Mouse (Mus musculus) large intestine, adult 2 months (tissue): ENCODE measurements around the gene Aspdh. TPM values are rescaled to one million over a fixed set of nuclear protein-coding genes. Genes with fewer than 3 reads are reported as not detected.

Experiments
- DNase-seq: peaks from one replicate; pipeline ENCODE4 v3.0.0-alpha.2; 2012; ENCODE audit warnings: low read depth, low spot score
- WGBS: fragments of 180-500 bp; shearing (Covaris S2); methylation state at CpG from one replicate; pipeline ENCODE4 v1.1.7; 2018; 5-methylcytosine and 5-hydroxymethylcytosine counted together
- polyA plus RNA-seq: library from polyadenylated mRNA; depleted of rRNA; stranded (reverse); fragments of >200 nt; gene quantifications from 2 replicates; pipeline ENCODE4 v1.2.3, GENCODE M21; 2012

Gene Aspdh
- polyA plus RNA-seq, 1 experiment, result 0.31 TPM

DNA sequence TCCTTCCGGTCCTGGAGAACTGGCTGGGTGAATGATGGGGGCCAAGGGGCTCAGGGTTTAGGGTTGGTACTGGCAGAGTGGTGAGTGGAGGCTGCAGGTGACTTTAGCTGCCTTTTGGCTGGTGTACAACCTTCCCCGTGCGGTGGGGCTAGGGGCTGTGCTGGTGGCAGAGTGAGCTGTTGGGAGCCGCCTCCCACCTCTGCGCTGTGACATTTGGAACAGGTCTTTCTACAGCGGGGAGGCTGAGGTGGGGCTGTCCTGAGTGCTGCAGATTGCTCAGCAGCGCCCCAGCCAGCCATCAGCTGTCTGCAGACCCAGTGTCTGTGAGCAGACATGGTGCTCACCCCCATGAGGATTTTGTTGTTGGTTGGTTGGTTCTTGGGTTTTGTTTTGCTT, 19.7 kb upstream of the Aspdh start:
- WGBS, result 8% methylated on average over 7 of the region's 7 CpGs
- DNase-seq, result no peak

DNA sequence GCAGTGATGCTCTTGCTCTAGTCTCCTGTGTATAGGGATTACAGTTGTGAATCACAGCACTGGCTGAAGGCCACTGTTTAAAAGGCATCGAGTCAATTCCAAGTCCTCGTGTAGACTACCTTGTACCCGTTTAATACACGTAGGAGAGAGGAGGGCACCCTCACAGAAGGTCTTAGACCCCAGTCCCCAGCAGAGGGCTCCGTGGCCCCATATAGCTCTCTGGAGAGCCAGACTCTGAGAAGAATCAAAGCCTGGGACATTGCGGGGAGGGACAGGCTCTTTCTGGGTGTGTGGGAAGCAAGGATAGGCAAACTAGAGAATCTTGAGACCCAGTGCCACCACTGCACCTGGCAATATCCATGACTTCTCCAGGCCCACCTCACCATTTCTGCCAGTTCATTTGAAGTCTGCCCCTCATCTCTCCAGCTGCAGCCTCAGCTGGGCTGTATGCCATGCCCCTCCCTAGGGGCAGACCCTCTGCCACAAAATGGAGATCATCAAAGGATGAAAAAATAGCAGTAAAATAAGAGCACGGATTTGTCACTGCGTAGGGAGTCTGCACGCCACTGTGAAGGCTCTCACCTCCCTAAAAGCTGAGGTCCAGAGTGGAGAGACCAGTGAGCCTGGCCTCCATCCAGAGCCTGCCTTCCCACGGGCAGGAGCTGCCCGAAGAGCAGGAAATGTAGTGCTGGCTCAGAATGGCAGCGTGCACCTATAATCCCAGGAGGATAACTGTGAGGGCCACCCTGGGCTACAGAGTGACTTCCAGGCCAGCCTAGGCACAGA, 18.9 kb upstream of the Aspdh start:
- no peak for DNase-seq
- 37% methylated on average over 12 of the region's 12 CpGs for WGBS

DNA sequence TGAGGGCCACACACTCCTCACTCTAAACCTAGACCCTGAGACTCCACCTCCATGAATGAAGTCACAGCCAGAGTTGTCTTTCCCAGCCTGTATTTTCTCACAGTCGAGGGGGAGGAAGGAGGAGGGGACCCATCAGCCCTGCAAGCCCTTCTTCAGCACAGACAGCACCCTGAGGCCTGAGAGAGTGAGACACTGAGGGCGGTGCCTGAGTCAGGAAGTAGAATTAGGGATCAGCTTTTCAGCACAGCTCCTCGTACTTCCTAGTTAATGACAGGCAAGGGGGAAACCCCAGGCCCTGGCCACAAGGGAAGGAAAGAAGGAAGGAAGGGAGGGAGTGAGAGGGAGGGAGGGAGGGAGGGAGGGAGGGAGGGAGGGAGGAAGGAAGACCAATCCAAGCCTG, 11.9 kb upstream of the Aspdh start:
- no peak for DNase-seq
- WGBS, result 7% methylated on average over 3 of the region's 3 CpGs

DNA sequence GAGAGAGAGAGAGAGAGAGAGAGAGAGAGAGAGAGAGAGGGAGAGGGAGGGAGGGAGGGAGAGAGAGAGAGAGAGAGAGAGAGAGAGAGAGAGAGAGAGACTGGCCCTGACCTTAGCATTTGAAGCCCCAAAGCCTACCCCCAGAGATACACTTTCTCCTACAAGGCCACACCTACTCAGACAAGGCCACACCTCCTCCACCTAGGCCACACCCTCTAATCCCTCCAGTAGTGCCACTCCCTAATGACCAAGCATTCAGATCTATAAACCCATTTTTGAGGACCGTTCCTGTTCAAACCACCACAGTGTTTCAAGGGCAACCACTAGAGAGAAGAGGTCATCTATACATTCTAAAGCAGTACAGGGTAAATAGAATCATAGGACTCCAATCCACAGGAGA, 8.9 kb upstream of the Aspdh start:
- DNase-seq, result no peak
- 58% methylated on average over 1 of the region's 1 CpGs for WGBS

DNA sequence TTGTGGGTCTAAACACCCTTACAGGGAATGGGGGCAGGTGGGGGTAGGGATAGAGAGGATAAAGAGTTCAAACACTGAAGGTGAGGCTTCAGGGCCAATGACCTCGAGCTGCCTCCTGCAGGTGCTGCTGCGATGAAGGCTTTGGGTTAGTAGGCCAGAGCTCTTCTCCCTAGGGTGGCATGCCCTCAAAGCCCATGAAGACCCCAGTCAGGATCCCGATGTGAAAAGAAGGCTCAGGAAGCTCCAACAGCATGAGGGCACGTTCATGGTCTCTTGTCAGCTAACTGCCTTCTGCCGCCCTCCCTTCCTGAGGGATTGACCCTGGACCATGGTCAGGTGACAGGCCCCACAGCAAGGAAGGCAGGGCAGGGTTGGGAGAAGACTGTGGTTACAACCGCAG, 5.1 kb upstream of the Aspdh start:
- 54% methylated on average over 6 of the region's 6 CpGs for WGBS
- DNase-seq, result no peak

DNA sequence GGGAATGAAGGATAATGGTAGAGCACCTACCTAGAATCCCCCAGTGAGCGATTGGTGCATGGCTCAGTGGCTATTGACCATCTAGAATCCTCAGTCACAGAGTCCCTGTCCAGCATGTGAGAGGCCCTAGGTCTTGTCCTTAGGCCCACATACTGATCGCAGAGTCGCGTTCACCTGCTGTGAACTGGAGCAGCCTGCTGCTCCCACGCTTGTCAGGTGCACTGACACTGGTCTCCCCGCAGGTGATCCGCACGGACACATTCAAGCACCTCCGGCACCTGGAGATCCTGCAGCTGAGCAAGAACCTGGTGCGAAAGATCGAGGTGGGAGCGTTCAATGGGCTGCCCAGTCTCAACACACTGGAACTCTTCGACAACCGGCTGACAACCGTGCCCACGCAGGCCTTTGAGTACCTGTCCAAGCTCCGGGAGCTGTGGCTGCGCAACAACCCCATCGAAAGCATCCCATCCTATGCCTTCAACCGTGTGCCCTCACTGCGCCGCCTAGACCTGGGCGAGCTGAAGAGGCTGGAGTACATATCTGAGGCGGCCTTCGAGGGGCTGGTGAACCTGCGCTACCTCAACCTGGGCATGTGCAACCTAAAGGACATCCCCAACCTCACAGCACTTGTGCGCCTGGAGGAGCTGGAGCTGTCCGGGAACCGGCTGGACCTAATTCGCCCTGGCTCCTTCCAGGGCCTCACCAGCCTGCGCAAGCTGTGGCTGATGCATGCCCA, 4.3 kb upstream of the Aspdh start:
- DNase-seq, result no peak
- 65% methylated on average over 31 of the region's 31 CpGs for WGBS

DNA sequence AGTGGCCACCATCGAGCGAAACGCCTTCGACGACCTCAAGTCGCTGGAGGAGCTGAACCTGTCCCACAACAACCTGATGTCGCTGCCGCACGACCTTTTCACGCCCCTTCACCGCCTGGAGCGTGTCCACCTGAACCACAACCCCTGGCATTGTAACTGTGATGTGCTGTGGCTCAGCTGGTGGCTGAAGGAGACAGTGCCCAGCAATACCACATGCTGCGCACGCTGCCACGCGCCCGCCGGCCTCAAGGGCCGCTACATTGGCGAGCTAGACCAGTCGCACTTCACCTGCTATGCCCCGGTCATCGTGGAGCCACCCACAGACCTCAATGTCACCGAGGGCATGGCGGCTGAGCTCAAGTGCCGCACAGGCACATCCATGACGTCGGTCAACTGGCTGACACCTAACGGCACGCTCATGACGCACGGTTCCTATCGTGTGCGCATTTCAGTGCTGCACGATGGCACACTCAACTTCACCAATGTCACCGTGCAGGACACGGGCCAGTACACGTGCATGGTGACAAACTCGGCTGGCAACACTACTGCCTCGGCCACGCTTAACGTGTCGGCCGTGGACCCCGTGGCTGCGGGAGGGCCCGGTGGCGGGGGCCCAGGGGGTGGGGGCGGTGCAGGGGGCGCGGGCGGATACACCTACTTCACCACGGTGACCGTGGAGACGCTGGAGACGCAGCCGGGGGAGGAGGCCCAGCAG, 3.5 kb upstream of the Aspdh start:
- no peak for DNase-seq
- 46% methylated on average over 57 of the region's 57 CpGs for WGBS

DNA sequence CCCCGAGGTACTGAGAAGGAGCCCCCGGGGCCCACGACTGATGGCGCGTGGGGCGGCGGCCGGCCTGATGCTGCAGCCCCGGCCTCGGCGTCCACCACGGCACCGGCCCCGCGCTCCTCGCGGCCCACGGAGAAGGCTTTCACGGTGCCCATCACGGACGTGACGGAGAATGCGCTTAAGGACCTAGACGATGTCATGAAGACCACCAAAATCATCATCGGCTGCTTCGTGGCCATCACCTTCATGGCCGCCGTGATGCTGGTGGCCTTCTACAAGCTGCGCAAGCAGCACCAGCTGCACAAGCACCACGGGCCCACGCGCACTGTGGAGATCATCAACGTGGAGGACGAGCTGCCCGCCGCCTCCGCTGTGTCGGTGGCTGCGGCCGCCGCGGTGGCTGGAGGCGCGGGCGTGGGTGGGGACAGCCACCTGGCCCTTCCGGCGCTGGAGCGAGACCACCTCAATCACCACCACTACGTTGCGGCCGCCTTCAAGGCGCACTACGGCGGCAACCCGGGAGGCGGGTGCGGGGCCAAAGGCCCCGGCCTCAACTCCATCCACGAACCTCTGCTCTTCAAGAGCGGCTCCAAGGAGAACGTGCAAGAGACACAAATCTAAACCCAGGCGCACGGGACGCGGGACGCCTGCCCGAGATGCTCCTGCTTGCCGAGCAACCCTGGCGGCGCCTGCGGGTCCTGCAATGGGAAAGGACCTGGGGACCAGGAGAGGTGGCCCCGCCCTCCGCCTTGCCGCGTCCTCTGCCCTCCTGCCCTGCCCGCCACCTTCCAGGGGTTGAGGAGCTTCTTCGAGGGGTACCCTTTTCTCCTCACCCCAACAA, 2.8 kb upstream of the Aspdh start:
- DNase-seq, result no peak
- WGBS, result 14% methylated on average over 77 of the region's 77 CpGs

DNA sequence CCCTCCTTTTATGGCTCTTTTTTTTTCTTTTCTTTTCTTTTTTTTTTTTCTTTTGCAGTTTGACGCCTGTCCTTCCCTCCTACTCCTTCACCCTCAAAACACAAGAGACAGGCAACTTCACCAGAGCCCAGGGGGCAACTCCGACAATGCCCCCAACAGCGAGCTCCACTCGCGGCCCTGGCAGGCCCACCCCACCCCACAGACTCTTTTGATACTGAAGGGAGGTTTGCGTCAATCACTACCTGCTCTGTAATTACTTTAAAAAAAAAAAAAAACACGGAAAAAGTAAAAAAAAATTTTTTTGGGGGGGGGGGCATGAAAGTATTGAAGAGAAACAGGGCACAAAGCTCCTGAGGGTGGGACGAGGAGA, 2.1 kb upstream of the Aspdh start:
- 26% methylated on average over 8 of the region's 8 CpGs for WGBS

DNA sequence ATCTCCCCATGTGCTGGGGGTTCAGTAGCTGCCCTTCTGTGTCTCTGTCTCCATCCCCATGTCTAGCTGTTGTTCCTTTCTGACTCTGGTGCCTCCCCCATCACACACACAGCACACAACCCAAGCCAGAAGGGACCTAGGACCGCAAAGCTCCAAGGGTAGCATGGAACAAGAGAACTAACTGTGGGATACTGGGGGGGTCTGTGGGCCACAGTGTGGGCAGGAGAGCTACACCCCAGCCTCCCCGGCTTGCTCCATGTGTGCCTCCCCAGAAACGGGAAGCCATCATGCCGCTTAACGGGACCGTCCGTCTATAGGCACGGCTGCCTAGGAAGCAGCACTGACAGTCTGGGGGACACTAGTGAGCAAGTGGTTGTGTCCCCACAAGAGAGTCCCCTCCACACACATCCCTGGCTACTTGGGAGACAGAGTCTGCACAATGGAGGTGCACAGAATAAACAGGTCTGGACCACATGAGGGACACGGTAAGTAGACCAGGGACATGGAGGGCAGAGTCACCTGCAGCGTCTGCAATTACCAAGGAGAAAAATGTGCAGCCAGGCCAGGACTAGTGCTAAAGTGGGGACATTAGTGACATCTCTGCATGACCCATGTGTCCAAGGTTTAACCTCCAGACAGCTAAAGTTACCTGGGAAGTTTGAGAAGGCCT, 1.5 kb upstream of the Aspdh start:
- 80% methylated on average over 10 of the region's 10 CpGs for WGBS
- DNase-seq, result no peak

More for the DNA sequence above, 2.1 kb upstream of the Aspdh start:
- DNase-seq, result no peak

DNA sequence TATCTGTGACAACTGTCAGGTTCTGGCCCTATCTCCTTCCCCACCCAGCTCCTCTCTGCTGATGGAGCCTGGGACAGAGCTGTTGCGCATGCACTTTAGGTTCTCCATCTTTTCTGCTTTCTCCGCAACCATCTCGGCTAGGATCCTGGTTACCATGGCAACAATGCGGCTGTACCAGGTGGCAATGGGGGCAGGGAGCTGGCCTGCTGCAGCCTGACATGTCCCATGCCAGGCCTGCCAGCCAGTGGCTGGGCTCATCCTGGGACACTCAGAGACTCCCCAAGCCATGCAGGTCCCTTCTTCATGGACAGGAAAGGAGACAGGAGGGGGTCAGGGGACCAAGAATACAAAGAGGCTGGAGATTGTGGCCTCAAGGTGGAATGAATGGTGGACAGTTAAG, 680 bp upstream of the Aspdh start:
- no peak for DNase-seq
- WGBS, result 38% methylated on average over 4 of the region's 4 CpGs

DNA sequence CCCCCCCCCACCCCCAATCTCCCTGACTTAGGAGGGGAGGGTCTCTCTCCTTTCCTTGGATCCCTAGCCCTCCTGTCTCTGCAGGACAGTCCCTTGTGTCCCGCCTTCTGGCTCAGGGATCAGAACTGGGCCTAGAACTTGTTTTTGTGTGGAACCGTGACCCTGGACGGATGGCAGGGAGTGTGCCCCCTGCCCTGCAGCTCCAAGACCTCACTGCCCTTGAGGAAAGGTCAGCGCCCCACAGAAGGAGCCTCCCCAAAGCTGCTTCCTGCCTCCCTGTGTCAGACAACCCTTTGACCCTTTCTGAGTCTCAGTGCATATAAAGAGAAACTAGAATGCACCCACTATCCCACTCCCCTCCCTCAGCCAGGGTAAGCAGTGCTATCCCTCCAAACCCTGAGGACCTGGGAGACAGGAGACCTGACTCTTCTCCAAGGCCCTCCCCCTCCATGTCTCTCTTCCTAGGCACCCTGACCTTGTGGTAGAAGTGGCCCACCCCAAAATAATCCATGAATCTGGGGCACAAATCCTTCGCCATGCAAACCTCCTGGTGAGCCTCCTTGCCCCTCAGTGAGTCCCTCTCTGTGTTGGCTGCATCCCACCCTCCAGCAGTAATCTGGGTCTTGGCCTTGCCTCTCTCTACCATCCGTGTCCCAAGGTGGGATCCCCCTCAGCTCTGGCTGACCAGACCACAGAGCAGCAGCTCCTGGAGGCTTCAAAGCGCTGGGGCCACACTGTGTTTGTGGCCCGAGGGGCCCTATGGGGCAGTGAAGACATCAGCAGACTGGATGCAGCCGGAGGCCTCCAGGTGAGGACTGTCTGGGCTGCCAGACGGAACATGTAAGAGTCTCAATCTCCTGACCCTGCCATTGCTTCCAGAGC, 1.1 kb downstream of the Aspdh start:
- WGBS, result 84% methylated on average over 10 of the region's 10 CpGs
- no peak for DNase-seq

DNA sequence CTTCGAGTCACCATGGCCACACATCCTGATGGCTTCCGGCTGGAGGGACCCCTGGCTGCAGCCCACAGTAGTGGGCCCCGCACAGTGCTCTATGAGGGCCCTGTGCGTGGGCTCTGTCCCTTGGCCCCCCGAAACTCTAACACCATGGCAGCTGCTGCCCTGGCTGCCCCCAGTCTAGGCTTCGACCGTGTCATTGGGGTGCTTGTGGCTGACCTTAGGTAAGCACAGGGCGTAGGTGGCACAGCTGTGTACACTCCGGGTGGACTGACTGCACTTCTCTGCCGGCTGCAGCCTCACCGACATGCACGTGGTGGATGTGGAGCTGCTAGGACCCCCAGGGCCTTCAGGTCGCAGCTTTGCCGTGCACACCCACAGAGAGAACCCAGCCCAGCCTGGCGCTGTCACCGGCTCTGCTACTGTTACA, 1.7 kb downstream of the Aspdh start:
- 91% methylated on average over 16 of the region's 16 CpGs for WGBS
- DNase-seq, result no peak

DNA sequence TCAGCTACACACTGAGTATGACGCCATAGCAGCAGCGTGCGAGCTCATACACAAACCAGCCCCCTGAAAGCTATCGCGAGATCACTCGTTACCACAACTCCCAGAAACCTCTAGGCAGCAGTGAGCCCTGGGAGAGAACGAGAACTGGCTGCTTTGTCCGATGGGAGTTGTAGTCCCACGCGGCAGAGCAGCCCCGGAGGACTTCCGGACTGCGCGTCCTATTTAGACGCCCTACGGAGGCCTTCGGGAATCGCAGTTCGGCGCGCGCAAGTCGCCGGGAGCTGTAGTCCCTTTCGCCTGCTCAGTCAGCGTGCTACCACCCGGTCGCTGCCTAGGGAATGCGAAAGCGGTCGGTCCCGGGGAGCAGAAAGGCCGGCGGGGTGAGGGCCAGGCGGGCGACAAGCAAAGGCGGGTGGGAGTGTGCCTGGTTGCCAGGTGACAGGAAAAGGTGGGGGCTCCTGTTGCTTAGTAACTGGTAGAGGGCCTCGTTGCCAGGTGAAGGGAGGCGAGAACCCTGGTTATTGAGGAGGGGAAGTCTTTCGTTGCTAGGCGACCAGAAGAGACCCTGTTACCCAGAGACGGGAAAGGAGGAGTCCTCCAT, 2.7 kb downstream of the Aspdh start, which contains the start of gene Josd2:
TSS of gene Josd2 (plus strand) at position 170 of the 601 bp plus-strand sequence.
- WGBS, result under 1% methylated on average over 42 of the region's 42 CpGs
- peak; percentile 96 for DNase-seq

DNA sequence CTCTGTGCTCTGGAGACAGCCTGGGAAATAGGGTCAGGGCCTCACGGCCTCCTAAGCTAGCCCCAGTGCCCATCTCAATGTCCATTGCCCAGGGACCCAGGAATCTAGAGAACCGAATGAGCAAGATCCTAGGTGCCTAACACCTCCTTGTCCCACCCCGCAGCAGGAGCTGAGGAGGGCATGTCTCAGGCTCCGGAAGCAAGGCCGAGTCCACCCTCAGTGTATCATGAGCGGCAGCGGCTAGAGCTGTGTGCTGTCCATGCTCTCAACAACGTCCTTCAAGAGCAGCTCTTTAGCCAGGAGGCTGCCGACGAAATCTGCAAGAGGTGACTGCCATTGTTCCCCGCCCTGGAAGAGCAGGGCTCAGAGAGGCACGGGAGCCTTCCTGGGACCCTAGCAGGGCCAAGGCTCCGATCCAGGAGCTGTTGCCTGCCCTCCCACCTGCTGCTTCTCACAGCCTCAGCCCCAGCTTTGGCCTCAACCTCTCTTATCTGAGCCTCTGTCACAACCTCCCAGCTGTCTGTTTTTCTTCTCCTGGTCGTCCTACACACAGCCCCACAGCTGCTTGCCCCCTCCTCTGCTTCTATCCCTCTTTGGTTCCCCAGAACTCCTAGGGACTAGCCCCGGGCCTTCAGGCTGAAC, 3.6 kb downstream of the Aspdh start:
- 74% methylated on average over 15 of the region's 15 CpGs for WGBS
- no peak for DNase-seq

DNA sequence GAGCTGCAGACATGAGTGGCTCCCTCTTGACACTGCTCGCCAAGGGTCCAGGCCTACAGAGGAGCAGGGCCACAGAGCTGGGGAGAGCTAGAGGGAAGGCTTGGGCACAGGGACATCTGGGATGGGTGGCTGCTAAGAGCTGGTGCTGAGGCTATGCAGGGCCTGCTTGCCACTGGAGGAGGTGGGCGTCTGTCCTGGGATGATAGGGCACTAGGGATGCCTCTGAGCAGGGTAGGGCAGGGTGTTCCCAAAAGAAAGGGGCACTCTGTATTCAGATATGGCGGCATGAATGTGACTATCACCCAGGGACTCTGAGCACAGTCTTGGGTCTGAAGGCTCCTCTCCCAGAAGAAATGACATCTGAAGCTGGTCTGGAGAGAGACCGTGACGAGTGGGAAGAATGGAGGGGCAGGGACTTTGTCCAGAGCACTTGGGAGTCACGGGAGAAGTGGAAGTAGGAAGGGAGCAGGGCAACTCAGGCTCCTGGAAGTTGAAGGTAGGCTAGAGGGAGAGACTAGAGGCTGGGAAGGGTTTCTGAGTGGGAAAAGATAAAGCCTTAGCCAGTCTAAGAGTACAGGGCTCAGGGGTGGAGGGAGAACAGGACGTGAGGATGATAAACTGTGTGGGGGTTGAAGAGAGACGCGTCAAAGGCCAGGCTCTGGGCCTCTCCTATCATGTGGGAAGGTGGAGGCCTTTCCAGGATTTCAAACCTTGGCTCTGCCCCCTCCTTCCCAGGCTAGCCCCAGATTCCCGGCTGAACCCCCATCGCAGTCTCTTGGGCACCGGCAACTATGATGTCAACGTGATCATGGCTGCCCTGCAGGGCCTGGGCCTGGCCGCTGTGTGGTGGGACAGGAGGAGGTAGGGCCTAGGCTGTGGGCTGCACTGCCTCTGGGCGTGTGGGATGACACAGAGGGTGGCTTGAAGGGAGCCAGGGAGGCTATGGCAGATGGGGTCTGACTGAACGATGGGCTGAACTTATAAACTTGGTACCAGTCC, 4.8 kb downstream of the Aspdh start:
- WGBS, result 90% methylated on average over 16 of the region's 16 CpGs
- no peak for DNase-seq
